Mouse (Mus musculus) liver, adult 2 months (tissue): ENCODE data around the gene Armh2.

ENCODE experiments used
- CTCF ChIP-seq: fragments of 200-500 bp; IDR thresholded peaks from 2 replicates; pipeline ENCODE4 v1.5.1; 2011; ENCODE audit warnings: low read depth, low read length, control low read depth
- POLR2A ChIP-seq: fragments of 200-500 bp; IDR thresholded peaks from 2 replicates; pipeline ENCODE4 v1.6.1; 2011; ENCODE audit warnings: low read length, control low read depth; ENCODE audit not compliant: insufficient read depth; ENCODE audit errors: extremely low read depth

DNA sequence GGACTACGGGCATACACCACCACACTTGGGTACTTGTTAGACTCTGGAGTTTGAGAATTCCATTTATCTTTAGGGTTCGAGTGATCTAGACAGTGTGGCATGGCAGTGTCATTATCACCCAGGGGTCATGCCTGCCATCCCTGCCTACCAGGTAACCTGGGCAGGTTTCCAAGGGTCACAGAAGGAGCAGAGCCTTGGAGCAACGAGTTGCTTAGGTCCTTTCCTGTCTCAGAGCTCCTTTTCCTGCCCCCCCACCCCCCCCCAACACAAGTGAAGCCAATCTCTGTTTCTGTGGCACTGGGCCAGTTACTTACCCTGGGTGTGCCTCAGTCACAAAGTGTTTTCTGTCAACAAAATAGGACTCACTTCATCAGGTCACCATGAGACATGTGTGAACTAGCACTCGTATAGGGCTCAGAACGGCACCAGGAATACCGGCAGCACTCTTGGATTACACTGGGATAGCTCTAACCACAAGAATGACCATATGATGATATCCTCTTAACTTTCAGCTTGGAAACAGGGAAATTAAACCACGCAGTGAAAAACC is 28.4 kb upstream of the Armh2 start:
- TF ChIP-seq CTCF: no peak
- TF ChIP-seq POLR2A: no peak
